Mouse (Mus musculus) small intestine, adult 2 months (tissue): ENCODE results near the gene Dact2.

Source experiments
- CTCF ChIP-seq: fragments of 200-500 bp; IDR thresholded peaks from 2 replicates; pipeline ENCODE4 v1.5.1; 2012; ENCODE audit warnings: low read depth, mild to moderate bottlenecking, control low read depth, inconsistent platforms, low read length, moderate library complexity, mixed read lengths; ENCODE audit not compliant: insufficient replicate concordance, insufficient read length; ENCODE audit errors: extremely low read depth
- POLR2A ChIP-seq: fragments of 200-500 bp; IDR thresholded peaks from 2 replicates; pipeline ENCODE4 v1.6.1; 2012; ENCODE audit warnings: low read depth, mild to moderate bottlenecking, control low read depth, inconsistent platforms, low read length, moderate library complexity

DNA sequence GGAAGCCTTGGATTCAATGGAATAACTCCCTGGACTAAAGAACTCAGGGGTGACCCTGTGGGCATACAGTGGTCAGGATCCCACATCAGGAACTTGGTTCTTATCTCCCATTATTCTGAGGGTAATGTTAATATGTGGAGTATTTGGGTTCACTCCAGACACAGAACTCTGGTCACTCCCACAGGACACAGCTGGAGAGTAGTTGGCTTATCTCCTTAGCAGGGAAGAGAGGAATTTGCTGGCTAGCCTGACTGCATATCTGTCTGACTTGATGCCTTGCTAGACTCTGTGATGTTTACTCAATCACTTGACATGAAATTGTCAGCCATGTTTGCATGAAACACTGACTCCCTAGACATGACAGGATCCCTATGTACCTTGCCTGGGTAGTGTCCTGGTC lies 15.6 kb downstream of the Dact2 start:
- TF ChIP-seq POLR2A: no peak
- TF ChIP-seq CTCF: no peak
